Mouse (Mus musculus) c-Kit-positive CD71-negative TER-119-negative erythroid progenitor cells, embryonic 14.5 days (primary cell): ENCODE measurements around the gene Gm49393.
A peak's percentile ranks its signal among the peaks of the same experiment; 100 is the strongest.
"Not testable (repeated sequence)": the region's sequence is repeated elsewhere in the genome, so short reads cannot be mapped to it uniquely, and the experiment has no call there.

Experiments used
- DNase-seq: peaks from one replicate; pipeline ENCODE4 v3.0.0-alpha.2; 2013; ENCODE audit warnings: low read depth

Gm49393 gene

GRCm38 (mm10) chr13:60935490-60935889 lies at the start of gene Gm49393:
Gene Gm49393 (minus strand): TSS chr13:60935590.
- DNase-seq: not testable (repeated sequence)

GRCm38 (mm10) chr13:60972319-60972718 lies 36.9 kb upstream of the Gm49393 start:
- DNase-seq: not testable (repeated sequence)

GRCm38 (mm10) chr13:60963985-60964384 lies 28.6 kb upstream of the Gm49393 start:
- not testable (repeated sequence) for DNase-seq

GRCm38 (mm10) chr13:60961706-60962105 lies 26.3 kb upstream of the Gm49393 start:
- no peak for DNase-seq

GRCm38 (mm10) chr13:60941884-60942283 lies 6.5 kb upstream of the Gm49393 start, which contains the start of gene Tpbpa:
Gene Tpbpa (minus strand): TSS chr13:60941984.
- not testable (repeated sequence) for DNase-seq

GRCm38 (mm10) chr13:60936500-60936901 lies 1.1 kb upstream of the Gm49393 start, which contains the start of the genes Gm49391 and Ctla2a:
Gene Gm49391 (minus strand): TSS chr13:60936571.
Gene Ctla2a (minus strand): TSS chr13:60936625.
- peak; percentile 69 for DNase-seq

- not testable (repeated sequence) for DNase-seq
Measured at GRCm38 (mm10) chr13:60904780-60905179, 30.6 kb downstream of the Gm49393 start, which contains the start of gene Tpbpb. Gene Tpbpb (minus strand): TSS chr13:60904880.

GRCm38 (mm10) chr13:60897328-60897727 lies 38.1 kb downstream of the Gm49393 start, which contains the start of gene Ctla2b:
Gene Ctla2b (minus strand): TSS chr13:60897447.
- DNase-seq: peak; percentile 60

GRCm38 (mm10) chr13:60896794-60897193 lies 38.6 kb downstream of the Gm49393 start, which contains the start of gene Gm49392:
Gene Gm49392 (minus strand): TSS chr13:60896894.
- DNase-seq: not testable (repeated sequence)

GRCm38 (mm10) chr13:60895406-60896160 lies 39.8 kb downstream of the Gm49393 start:
- DNase-seq: no peak

GRCm38 (mm10) chr13:60892301-60892700 lies 43.1 kb downstream of the Gm49393 start:
- DNase-seq: no peak

GRCm38 (mm10) chr13:60864281-60864680 lies 71.1 kb downstream of the Gm49393 start, which contains the start of gene 4930486L24Rik:
Gene 4930486L24Rik (minus strand): TSS chr13:60864475.
- no peak for DNase-seq

GRCm38 (mm10) chr13:60848241-60849120 lies 86.9 kb downstream of the Gm49393 start:
- no peak for DNase-seq

- DNase-seq: no peak
Measured at GRCm38 (mm10) chr13:60843153-60843552, 92.2 kb downstream of the Gm49393 start.

- DNase-seq: no peak
Measured at GRCm38 (mm10) chr13:60842703-60843102, 92.7 kb downstream of the Gm49393 start.

- DNase-seq: no peak
Measured at GRCm38 (mm10) chr13:60839353-60839902, 96.0 kb downstream of the Gm49393 start.

- peak; percentile 13 for DNase-seq
Measured at GRCm38 (mm10) chr13:60826052-60826451, 109.3 kb downstream of the Gm49393 start.

GRCm38 (mm10) chr13:60820486-60821175 lies 114.8 kb downstream of the Gm49393 start:
- DNase-seq: no peak

GRCm38 (mm10) chr13:60819469-60819868 lies 115.9 kb downstream of the Gm49393 start:
- peak; percentile 34 for DNase-seq

- no peak for DNase-seq
Measured at GRCm38 (mm10) chr13:60813722-60814121, 121.7 kb downstream of the Gm49393 start.

GRCm38 (mm10) chr13:60812768-60813167 lies 122.6 kb downstream of the Gm49393 start:
- no peak for DNase-seq
